Mouse (Mus musculus) 416B (cell line): ENCODE measurements around the gene Tex264.
"Not testable (repeated sequence)": the region's sequence is repeated elsewhere in the genome, so short reads cannot be mapped to it uniquely, and the experiment has no call there.

Source experiments
- DNase-seq: peaks from one replicate; pipeline ENCODE4 v3.0.0; 2011; ENCODE audit warnings: low read depth

The Tex264 gene

DNA sequence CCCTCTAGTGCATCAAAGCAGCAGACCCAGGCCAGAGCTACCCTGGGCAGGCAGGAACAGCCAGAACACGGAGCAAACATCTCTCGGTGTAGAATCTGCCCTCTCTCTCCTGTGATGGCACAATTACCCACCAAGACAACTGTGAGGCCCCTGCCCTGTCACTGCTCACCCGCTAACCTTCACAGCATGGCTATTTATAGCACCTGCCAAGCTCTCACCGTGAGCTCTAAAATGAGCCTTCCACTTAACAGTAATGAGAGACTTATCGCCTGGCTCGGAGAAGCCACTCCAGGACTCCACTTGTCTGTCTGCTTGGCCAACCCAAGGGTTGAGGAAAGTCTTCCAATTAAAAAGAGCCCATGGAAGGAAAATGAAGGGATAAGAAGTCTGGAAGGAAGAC is 22.5 kb downstream of the Tex264 start:
- DNase-seq: no peak

DNA sequence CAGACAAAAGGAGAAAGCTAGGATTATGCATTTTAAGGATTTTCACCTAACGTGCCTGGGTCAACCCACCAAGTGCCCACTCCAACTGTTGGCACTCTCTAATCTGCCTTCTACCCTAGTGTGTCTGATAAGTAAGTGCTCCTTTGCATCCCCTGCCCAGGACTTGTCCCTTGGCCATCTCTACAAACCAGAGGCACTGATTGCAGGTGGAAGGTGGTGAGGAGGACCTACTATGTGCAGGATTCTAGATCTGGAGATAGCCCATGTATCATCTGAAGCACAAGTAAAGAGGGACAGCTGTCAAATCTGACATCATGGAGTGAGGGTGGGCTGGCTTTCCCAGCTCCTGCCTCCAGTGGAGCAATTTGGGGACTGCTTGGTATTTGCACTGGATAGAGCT is 25.8 kb downstream of the Tex264 start:
- DNase-seq: no peak

GRCm38 (mm10) chr9:106659441-106659840 is 26.3 kb downstream of the Tex264 start:
- DNase-seq: no peak

DNA sequence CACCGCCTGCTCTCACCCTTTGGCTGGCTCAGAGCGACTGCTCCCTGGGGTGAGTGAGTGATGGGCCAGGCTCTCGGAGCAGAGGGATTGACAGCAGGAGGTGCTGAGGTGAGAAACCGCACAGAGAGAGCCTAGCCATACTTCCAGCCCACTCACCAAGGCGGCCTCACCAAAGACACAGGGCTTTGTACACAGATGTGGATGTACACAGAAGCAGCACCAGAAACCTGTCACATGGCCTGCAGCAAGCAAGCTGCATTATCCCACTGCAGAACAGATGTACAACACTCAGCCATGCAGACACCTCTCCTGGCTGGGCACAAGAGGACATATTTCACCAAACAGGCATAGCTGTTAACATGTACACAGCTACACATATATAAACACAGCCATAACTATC is 28.1 kb downstream of the Tex264 start:
- no peak for DNase-seq

DNA sequence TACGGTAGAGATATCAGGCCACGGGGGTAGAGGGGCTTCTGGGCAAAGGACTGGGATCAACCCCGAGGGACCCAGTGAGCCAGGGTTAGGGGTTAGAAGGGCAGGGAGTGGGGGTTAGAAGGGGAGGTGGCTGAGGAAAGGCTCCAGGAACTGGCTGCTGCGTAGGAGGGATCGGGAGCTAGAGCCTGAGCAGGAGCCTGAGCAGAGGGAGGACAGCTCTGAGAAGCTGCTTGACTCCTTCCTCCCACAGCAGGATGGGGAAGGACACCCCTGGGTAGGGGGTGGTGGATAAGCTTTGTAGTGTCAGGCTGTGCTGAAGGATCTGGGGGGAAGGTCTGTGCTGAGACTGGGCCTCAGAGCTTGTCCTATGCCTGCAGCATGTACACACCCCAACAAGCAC is 28.9 kb downstream of the Tex264 start:
- DNase-seq: no peak

- DNase-seq: no peak
Measured at GRCm38 (mm10) chr9:106655884-106656720, 29.6 kb downstream of the Tex264 start, which contains the start of gene Grm2. TSS of gene Grm2 (minus strand) at chr9:106656082.

GRCm38 (mm10) chr9:106652720-106653119 is 33.0 kb downstream of the Tex264 start:
- peak; percentile 32 for DNase-seq

DNA sequence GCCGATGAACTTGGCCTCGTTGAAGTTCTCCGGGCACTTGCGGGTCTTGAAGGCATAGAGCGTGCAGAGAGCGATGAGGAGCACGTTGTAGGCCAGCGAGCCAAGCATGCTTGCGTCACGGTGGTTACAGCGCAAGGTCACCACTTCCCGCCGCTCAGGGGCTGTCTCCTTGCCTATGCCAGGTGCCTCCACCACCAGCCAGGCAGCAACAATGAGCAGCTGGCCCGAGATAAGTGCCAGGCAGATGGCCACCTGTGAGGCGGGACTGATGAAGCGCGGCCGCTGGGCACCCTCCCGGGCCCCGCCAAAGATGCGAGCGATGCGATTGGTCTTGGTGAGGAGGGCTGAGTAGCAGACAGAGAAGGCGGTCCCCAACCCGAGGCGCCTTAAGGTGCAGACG is 38.5 kb downstream of the Tex264 start:
- DNase-seq: no peak

GRCm38 (mm10) chr9:106645684-106646271 is 39.9 kb downstream of the Tex264 start:
- DNase-seq: no peak

- DNase-seq: peak; percentile 53
Measured at GRCm38 (mm10) chr9:106643787-106644186, 41.9 kb downstream of the Tex264 start.

- peak; percentile 85 for DNase-seq
Measured at GRCm38 (mm10) chr9:106643128-106643527, 42.6 kb downstream of the Tex264 start.

GRCm38 (mm10) chr9:106641346-106641745 is 44.4 kb downstream of the Tex264 start:
- peak; percentile 61 for DNase-seq

- no peak for DNase-seq
Measured at GRCm38 (mm10) chr9:106638154-106638553, 47.6 kb downstream of the Tex264 start.

DNA sequence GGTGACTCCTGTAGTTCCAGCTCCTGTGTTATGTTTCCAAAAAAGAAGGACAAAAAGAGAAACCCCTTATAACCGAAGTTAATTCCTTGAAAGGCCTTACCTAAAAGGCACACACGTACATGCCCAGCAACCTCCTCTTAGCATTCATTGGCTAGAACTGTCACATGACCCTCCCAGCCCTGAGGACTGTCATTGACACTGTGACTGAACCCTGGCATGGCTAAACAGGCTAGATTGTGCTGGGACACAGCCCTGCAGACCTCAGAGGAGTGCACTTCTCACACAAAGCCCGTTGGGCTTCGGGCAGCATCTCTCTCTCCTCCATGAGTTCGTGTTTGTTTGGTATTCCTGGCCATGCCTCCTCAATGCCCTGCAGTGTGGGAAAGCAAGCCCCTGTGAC is 53.5 kb downstream of the Tex264 start:
- no peak for DNase-seq

DNA sequence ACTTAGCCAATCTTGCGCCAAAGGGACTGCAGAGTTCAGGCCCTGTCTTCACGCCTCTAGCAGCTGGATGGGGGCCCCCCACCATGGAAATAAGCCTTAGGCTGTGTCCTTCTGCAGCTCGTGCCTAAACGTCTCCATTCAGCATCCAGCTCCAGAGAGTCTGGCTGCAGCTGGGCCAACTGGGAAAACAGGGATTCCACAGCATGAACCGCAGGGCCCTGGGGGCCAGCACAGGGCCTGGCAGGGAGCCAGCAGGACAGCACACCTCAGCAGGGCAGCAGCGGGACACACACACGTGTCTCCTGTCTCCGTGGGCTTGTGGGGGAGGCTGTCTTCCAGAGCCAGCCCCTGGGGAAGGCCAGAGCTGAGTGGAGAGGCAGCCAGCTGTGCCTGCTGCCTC is 57.9 kb downstream of the Tex264 start:
- DNase-seq: not testable (repeated sequence)

DNA sequence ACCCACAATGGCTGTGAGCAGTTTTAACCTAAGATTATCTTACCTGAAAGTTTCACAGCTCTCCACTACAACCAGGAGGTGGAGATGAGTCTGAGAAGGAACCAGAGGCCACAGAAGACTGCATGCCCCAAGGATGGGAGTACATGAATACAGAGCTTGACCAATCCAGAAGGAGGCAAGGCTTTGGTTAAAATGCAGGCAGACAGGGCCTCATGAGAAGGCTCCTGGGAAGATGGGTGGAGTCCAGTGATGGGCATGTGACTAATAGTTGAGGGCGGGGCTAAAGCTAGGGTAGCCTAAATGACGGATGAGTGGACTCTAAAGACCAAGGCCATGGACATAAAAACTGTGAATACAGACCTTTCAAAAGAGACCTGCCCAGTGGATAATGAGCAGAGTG is 59.4 kb downstream of the Tex264 start, which contains the start of gene Iqcf6:
Gene Iqcf6, plus strand, starts transcription at position 301 of the 400 bp plus-strand sequence.
- DNase-seq: no peak

- DNase-seq: no peak
Measured at GRCm38 (mm10) chr9:106617496-106617895, 68.2 kb downstream of the Tex264 start.

GRCm38 (mm10) chr9:106616306-106616705 is 69.4 kb downstream of the Tex264 start:
- DNase-seq: no peak

- no peak for DNase-seq
Measured at GRCm38 (mm10) chr9:106614616-106615015, 71.1 kb downstream of the Tex264 start.

GRCm38 (mm10) chr9:106613951-106614350 is 71.8 kb downstream of the Tex264 start:
- DNase-seq: no peak

DNA sequence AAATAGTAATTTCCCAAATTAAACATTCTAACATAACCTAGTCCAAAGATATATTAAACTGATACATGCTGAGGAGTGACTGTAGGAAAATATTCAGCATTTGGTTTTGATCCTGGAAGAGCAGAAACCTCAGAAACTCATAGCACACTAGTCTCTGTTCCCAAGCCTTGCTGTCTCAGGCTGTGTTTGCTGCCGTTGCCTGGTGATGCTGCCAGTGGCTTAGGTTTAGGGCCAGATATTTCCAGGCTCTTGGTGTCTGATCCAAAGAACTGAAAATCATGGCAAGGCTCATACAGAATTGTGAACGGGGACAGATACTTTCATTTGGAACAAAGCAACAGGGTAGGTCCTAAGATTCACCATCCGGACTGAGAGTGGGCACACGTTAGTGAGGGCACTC is 75.0 kb downstream of the Tex264 start:
- no peak for DNase-seq
